Mouse (Mus musculus): ENCODE measurements around the gene Cd109.

DNA sequence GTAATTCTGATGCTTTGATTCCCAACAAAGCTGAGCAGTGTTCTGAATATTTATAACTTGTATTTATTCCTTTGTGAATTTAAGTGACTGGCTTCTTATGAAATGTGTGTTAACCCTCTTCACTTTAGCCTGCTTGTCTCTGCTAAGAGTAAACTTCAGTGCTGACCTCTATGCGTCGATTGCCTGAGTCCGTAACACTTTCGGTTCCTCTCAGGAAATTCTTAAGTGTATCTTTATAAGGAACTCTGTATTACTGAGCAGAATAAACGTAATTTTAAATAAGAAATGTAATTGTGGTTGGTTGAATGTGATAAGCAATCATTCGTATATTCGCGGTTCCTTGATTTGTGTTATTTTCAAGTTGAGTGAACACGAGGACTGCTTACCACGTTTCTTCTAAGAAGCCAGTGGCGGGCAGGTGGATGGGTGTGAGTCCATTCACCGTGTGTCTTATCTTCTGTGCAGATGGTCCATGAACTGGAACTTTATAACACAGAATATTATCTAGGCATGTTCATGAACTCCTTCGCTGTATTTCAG is 56.2 kb downstream of the Cd109 start:
- TF ChIP-seq POLR2A (IDR thresholded peaks at IDR 0.05; ENCODE audit: borderline replicate concordance, extremely low read depth, insufficient read depth, insufficient read length, poor library complexity, severe bottlenecking) (no peak), CTCF (IDR thresholded peaks at IDR 0.05; ENCODE audit: borderline replicate concordance, extremely low read depth, insufficient read depth, insufficient read length) (no peak)

Measured in brain, embryonic 14.5 days (tissue).